Mouse (Mus musculus) frontal cortex, postnatal 10 days (tissue): ENCODE data around the gene Adamtsl1.
A peak's percentile ranks its signal among the peaks of the same experiment; 100 is the strongest.

Experiments
- DNase-seq, 2 experiments: peaks; one replicate each; pipeline ENCODE4 v3.0.0; 2022; ENCODE audit warnings: low spot score in 2 of 2, mixed read lengths in 1 of 2

The Adamtsl1 gene

GRCm38 (mm10) chr4:85513792-85514191 lies at the start of gene Adamtsl1:
TSS of gene Adamtsl1 (plus strand) at chr4:85514172.
- peak in 1 of 2 experiments; percentile 7 for DNase-seq

- DNase-seq, result no peak
Measured at GRCm38 (mm10) chr4:85483586-85483985, 30.4 kb upstream of the Adamtsl1 start.

- peak; percentile 13 to 20 for DNase-seq
Measured at GRCm38 (mm10) chr4:85486316-85486946, 27.5 kb upstream of the Adamtsl1 start.

GRCm38 (mm10) chr4:85505718-85506117 lies 8.3 kb upstream of the Adamtsl1 start:
- no peak for DNase-seq

- DNase-seq, result no peak
Measured at GRCm38 (mm10) chr4:85506976-85507375, 7.0 kb upstream of the Adamtsl1 start.

GRCm38 (mm10) chr4:85507491-85507890 lies 6.5 kb upstream of the Adamtsl1 start:
- DNase-seq, result no peak

GRCm38 (mm10) chr4:85513288-85513687 lies 684 bp upstream of the Adamtsl1 start:
- DNase-seq, result no peak

- DNase-seq, result peak in 1 of 2 experiments; percentile 27
Measured at GRCm38 (mm10) chr4:85514205-85514681, 271 bp downstream of the Adamtsl1 start.

- DNase-seq, result no peak
Measured at GRCm38 (mm10) chr4:85526966-85527566, 13.1 kb downstream of the Adamtsl1 start.

GRCm38 (mm10) chr4:85529852-85530251 lies 15.9 kb downstream of the Adamtsl1 start:
- no peak for DNase-seq

GRCm38 (mm10) chr4:85539677-85540076 lies 25.7 kb downstream of the Adamtsl1 start:
- DNase-seq, result no peak

- DNase-seq, result no peak
Measured at GRCm38 (mm10) chr4:85543221-85543620, 29.2 kb downstream of the Adamtsl1 start.

- DNase-seq, result no peak
Measured at GRCm38 (mm10) chr4:85554696-85555095, 40.7 kb downstream of the Adamtsl1 start.

- no peak for DNase-seq
Measured at GRCm38 (mm10) chr4:85559753-85560152, 45.8 kb downstream of the Adamtsl1 start.

- no peak for DNase-seq
Measured at GRCm38 (mm10) chr4:85585426-85585825, 71.5 kb downstream of the Adamtsl1 start.

GRCm38 (mm10) chr4:85588928-85589327 lies 75.0 kb downstream of the Adamtsl1 start:
- no peak for DNase-seq

- DNase-seq, result no peak
Measured at GRCm38 (mm10) chr4:85591037-85591436, 77.1 kb downstream of the Adamtsl1 start.

- no peak for DNase-seq
Measured at GRCm38 (mm10) chr4:85594159-85594558, 80.2 kb downstream of the Adamtsl1 start.

GRCm38 (mm10) chr4:85613331-85613730 lies 99.4 kb downstream of the Adamtsl1 start:
- DNase-seq, result no peak

- DNase-seq, result no peak
Measured at GRCm38 (mm10) chr4:85618746-85619145, 104.8 kb downstream of the Adamtsl1 start.

- DNase-seq, result no peak
Measured at GRCm38 (mm10) chr4:85619261-85619660, 105.3 kb downstream of the Adamtsl1 start.

GRCm38 (mm10) chr4:85629381-85629780 lies 115.4 kb downstream of the Adamtsl1 start:
- DNase-seq, result no peak

- DNase-seq, result no peak
Measured at GRCm38 (mm10) chr4:85669271-85669670, 155.3 kb downstream of the Adamtsl1 start.
